Mouse (Mus musculus): Measurements from ENCODE around the gene Bhlhe41.

The Bhlhe41 gene

GRCm38 (mm10) chr6:145832927-145833326 lies 32.4 kb downstream of the Bhlhe41 start:
- DNase-seq, result no peak

- peak in 1 of 2 experiments; percentile 15 for DNase-seq
Observed at GRCm38 (mm10) chr6:145830617-145831016, 34.7 kb downstream of the Bhlhe41 start.

GRCm38 (mm10) chr6:145830117-145830516 lies 35.2 kb downstream of the Bhlhe41 start:
- peak; percentile 68 to 71 for DNase-seq

GRCm38 (mm10) chr6:145829062-145829835 lies 36.1 kb downstream of the Bhlhe41 start:
- no peak for DNase-seq

GRCm38 (mm10) chr6:145826305-145826704 lies 39.1 kb downstream of the Bhlhe41 start:
- DNase-seq, result no peak

- peak in 1 of 2 experiments; percentile 35 for DNase-seq
Observed at GRCm38 (mm10) chr6:145823588-145824234, 41.6 kb downstream of the Bhlhe41 start.

- peak; percentile 54 to 67 for DNase-seq
Observed at GRCm38 (mm10) chr6:145823103-145823502, 42.3 kb downstream of the Bhlhe41 start.

- DNase-seq, result no peak
Observed at GRCm38 (mm10) chr6:145822218-145822617, 43.1 kb downstream of the Bhlhe41 start.

- DNase-seq, result no peak
Observed at GRCm38 (mm10) chr6:145819151-145819550, 46.2 kb downstream of the Bhlhe41 start.

GRCm38 (mm10) chr6:145815200-145815599 lies 50.2 kb downstream of the Bhlhe41 start:
- no peak for DNase-seq

- DNase-seq, result no peak
Observed at GRCm38 (mm10) chr6:145811174-145811573, 54.2 kb downstream of the Bhlhe41 start.

- no peak for DNase-seq
Observed at GRCm38 (mm10) chr6:145810015-145810414, 55.3 kb downstream of the Bhlhe41 start.

- DNase-seq, result no peak
Observed at GRCm38 (mm10) chr6:145809566-145809965, 55.8 kb downstream of the Bhlhe41 start.

Data from lung, adult 18-20 months (tissue).